Mouse (Mus musculus) kidney, postnatal 14 days (tissue): ENCODE measurements around the gene Arsa.

Experiments
- DNase-seq: peaks from one replicate; pipeline ENCODE4 v3.0.0; 2022; ENCODE audit warnings: mixed read lengths

Arsa gene

GRCm38 (mm10) chr15:89477091-89477491 lies at the start of gene Arsa:
Gene Arsa (minus strand): TSS chr15:89477425.
- DNase-seq, result peak; percentile 63

GRCm38 (mm10) chr15:89526776-89527325 lies 49.6 kb upstream of the Arsa start:
- DNase-seq, result no peak

GRCm38 (mm10) chr15:89525896-89526295 lies 48.7 kb upstream of the Arsa start:
- no peak for DNase-seq

- no peak for DNase-seq
Observed at GRCm38 (mm10) chr15:89525464-89525863, 48.2 kb upstream of the Arsa start.

- no peak for DNase-seq
Observed at GRCm38 (mm10) chr15:89524611-89525415, 47.6 kb upstream of the Arsa start.

GRCm38 (mm10) chr15:89524001-89524571 lies 46.9 kb upstream of the Arsa start:
- no peak for DNase-seq

GRCm38 (mm10) chr15:89523283-89523832 lies 46.1 kb upstream of the Arsa start:
- DNase-seq, result no peak

GRCm38 (mm10) chr15:89522566-89523282 lies 45.5 kb upstream of the Arsa start:
- DNase-seq, result no peak

- DNase-seq, result no peak
Observed at GRCm38 (mm10) chr15:89521951-89522350, 44.7 kb upstream of the Arsa start.

- no peak for DNase-seq
Observed at GRCm38 (mm10) chr15:89512679-89513078, 35.5 kb upstream of the Arsa start.

- peak; percentile 31 for DNase-seq
Observed at GRCm38 (mm10) chr15:89507751-89508150, 30.5 kb upstream of the Arsa start.

GRCm38 (mm10) chr15:89504838-89505237 lies 27.6 kb upstream of the Arsa start:
- DNase-seq, result no peak

GRCm38 (mm10) chr15:89501321-89501720 lies 24.1 kb upstream of the Arsa start:
- DNase-seq, result no peak

- DNase-seq, result no peak
Observed at GRCm38 (mm10) chr15:89500221-89500791, 23.1 kb upstream of the Arsa start.

- DNase-seq, result peak; percentile 75
Observed at GRCm38 (mm10) chr15:89499784-89500220, 22.6 kb upstream of the Arsa start.

GRCm38 (mm10) chr15:89498961-89499688 lies 21.9 kb upstream of the Arsa start, which contains the start of gene Shank3:
Gene Shank3 (plus strand): TSS chr15:89499623.
- no peak for DNase-seq

GRCm38 (mm10) chr15:89498049-89498960 lies 21.1 kb upstream of the Arsa start:
- DNase-seq, result peak; percentile 61

- peak; percentile 79 for DNase-seq
Observed at GRCm38 (mm10) chr15:89497391-89498048, 20.3 kb upstream of the Arsa start.

- DNase-seq, result no peak
Observed at GRCm38 (mm10) chr15:89496841-89497240, 19.6 kb upstream of the Arsa start.

- no peak for DNase-seq
Observed at GRCm38 (mm10) chr15:89496131-89496530, 18.9 kb upstream of the Arsa start.
